21 mouse cellular contexts compared by ENCODE assay signal in the genomic region with DNA sequence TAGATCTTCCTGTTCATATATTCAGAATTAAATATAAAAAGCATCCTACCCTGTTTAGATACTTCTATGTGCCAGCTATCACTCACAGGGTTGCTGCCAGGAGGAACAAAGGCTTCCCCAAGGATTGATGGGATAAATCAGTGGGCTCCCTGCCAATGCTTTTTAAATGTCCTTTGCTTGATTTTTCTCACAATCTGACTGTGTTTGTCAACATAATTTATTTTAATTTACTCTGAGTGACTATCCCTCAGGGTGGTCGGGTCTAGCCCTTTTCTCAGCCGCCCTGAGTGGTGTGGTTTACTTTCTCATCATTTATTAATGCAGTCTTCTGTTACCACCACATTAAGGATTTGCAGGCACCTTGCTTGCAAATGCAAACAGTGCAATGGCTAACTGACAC.
DNase-seq lines count a peak whose midpoint lies in the region; ATAC-seq and TF ChIP-seq lines count a peak whose summit lies in the region.
"Had no signal": no experiment of that assay in that cellular context is flagged by ENCODE, and none has a peak within 500 bp of the region (broad histone marks: within the 10 kb centered on the region; RNA-seq: fewer than 3 reads in every experiment).

No protein-coding gene starts in this region.

- H3K36me3 ChIP-seq in forebrain, embryonic 14.5 days (ENCODE audit: control insufficient read depth, insufficient read depth, low read length): no peaks in the 10 kb centered on the region
- no peaks in the 10 kb centered on the region; the same call in 1 of the 2 replicates for H3K36me3 ChIP-seq in forebrain, embryonic 15.5 days
- no peaks in the 10 kb centered on the region for H3K36me3 ChIP-seq in heart, embryonic 15.5 days
- no peaks in the 10 kb centered on the region for H3K36me3 ChIP-seq in midbrain, embryonic 13.5 days
- H3K36me3 ChIP-seq in midbrain, postnatal 0 days (ENCODE audit: insufficient read depth, low read length): no peaks in the 10 kb centered on the region
- H3K36me3 ChIP-seq: embryonic facial prominence, embryonic 12.5 days; G1E; hindbrain, embryonic 13.5 days had no signal

- H3K4me2 ChIP-seq in forebrain, embryonic 14.5 days (ENCODE audit: low read length): no peak overlapping the region
- H3K4me2 ChIP-seq in forebrain, embryonic 15.5 days (replicated peaks): no peak overlapping the region
- no peak overlapping the region for H3K4me2 ChIP-seq in heart, embryonic 15.5 days
- H3K4me2 ChIP-seq in midbrain, embryonic 13.5 days (replicated peaks): no peak overlapping the region
- no peak overlapping the region for H3K4me2 ChIP-seq in midbrain, postnatal 0 days (ENCODE audit: low read depth, low read length, poor library complexity, severe bottlenecking)
- H3K4me2 ChIP-seq: embryonic facial prominence, embryonic 12.5 days; hindbrain, embryonic 13.5 days had no signal

- no peak overlapping the region for H3K9ac ChIP-seq in forebrain, embryonic 14.5 days (ENCODE audit: low read length)
- H3K9ac ChIP-seq in forebrain, embryonic 15.5 days (replicated peaks): no peak overlapping the region
- no peak overlapping the region for H3K9ac ChIP-seq in heart, embryonic 15.5 days
- H3K9ac ChIP-seq in midbrain, embryonic 13.5 days (replicated peaks): no peak overlapping the region
- H3K9ac ChIP-seq in midbrain, postnatal 0 days (replicated peaks; ENCODE audit: low read length, poor library complexity, severe bottlenecking): no peak overlapping the region
- H3K9ac ChIP-seq: embryonic facial prominence, embryonic 12.5 days; forebrain, postnatal 0 days; hindbrain, embryonic 13.5 days had no signal

- no peak overlapping the region for H3K4me3 ChIP-seq in forebrain, embryonic 14.5 days (ENCODE audit: low read depth, low read length)
- no peak overlapping the region for H3K4me3 ChIP-seq in forebrain, embryonic 15.5 days
- H3K4me3 ChIP-seq in heart, embryonic 15.5 days: no peak overlapping the region
- no peak overlapping the region for H3K4me3 ChIP-seq in midbrain, embryonic 13.5 days (replicated peaks)
- H3K4me3 ChIP-seq in midbrain, postnatal 0 days (ENCODE audit: low read depth, low read length): no peak overlapping the region
- H3K4me3 ChIP-seq: embryonic facial prominence, embryonic 12.5 days; hindbrain, embryonic 13.5 days had no signal

- no peak overlapping the region for H3K27ac ChIP-seq in forebrain, embryonic 14.5 days (ENCODE audit: low read depth, low read length)
- no peak overlapping the region for H3K27ac ChIP-seq in forebrain, embryonic 15.5 days (replicated peaks)
- H3K27ac ChIP-seq in heart, embryonic 15.5 days: peak overlapping the region; percentile 11
- peak overlapping the region; percentile 31; the same call in 1 of the 2 replicates for H3K27ac ChIP-seq in midbrain, embryonic 13.5 days
- no peak overlapping the region for H3K27ac ChIP-seq in midbrain, postnatal 0 days (ENCODE audit: low read depth, low read length)
- H3K27ac ChIP-seq: embryonic facial prominence, embryonic 12.5 days; hindbrain, embryonic 13.5 days; hindbrain, postnatal 0 days had no signal

- ATAC-seq in forebrain, embryonic 14.5 days: no peak
- ATAC-seq in forebrain, embryonic 15.5 days (replicated peaks): no peak
- ATAC-seq in heart, embryonic 15.5 days (replicated peaks; ENCODE audit: insufficient number of reproducible peaks, insufficient read depth, low FRiP score, low read depth): no peak
- no peak for ATAC-seq in midbrain, embryonic 13.5 days
- no peak for ATAC-seq in midbrain, postnatal 0 days (ENCODE audit: low FRiP score)
- ATAC-seq: CD4-positive, CD25-positive, alpha-beta regulatory T cell, adult 4 months; forebrain, postnatal 0 days; hindbrain, postnatal 0 days had no signal

- 62% methylated on average over 2 of the region's 2 CpGs for WGBS in forebrain, embryonic 14.5 days
- WGBS in forebrain, embryonic 15.5 days: 53% methylated on average over 2 of the region's 2 CpGs
- 75% methylated on average over 2 of the region's 2 CpGs for WGBS in heart, embryonic 15.5 days
- 54% methylated on average over 2 of the region's 2 CpGs for WGBS in midbrain, embryonic 13.5 days
- 46% methylated on average over 2 of the region's 2 CpGs for WGBS in midbrain, postnatal 0 days

- no peaks in the 10 kb centered on the region for H3K27me3 ChIP-seq in forebrain, embryonic 14.5 days (replicated peaks; ENCODE audit: control insufficient read depth, insufficient read depth, low read length)
- H3K27me3 ChIP-seq in forebrain, embryonic 15.5 days: no peaks in the 10 kb centered on the region
- H3K27me3 ChIP-seq in heart, embryonic 15.5 days: no peaks in the 10 kb centered on the region
- no peaks in the 10 kb centered on the region for H3K27me3 ChIP-seq in midbrain, embryonic 13.5 days
- H3K27me3 ChIP-seq in midbrain, postnatal 0 days (ENCODE audit: insufficient read depth, low read length): no peaks in the 10 kb centered on the region
- H3K27me3 ChIP-seq: embryonic facial prominence, embryonic 12.5 days; hindbrain, embryonic 13.5 days had no signal

- TF ChIP-seq CTCF in midbrain, postnatal 0 days (IDR thresholded peaks at IDR 0.05): no peak

- DNase-seq in forebrain, embryonic 14.5 days (ENCODE audit: low spot score): peak; percentile 53
- DNase-seq in heart, postnatal 4 days: no peak
- no peak for DNase-seq in midbrain, postnatal 0 days (ENCODE audit: low spot score)
- peak; percentile 18 for DNase-seq in brain, adult 2 months (ENCODE audit: low read depth, low spot score)
- no peak for DNase-seq in kidney, adult 9 months
- DNase-seq: adrenal gland, adult 8-10 months; adrenal gland, postnatal 36 days; B cell, adult 2 months; cerebellum, adult 11-12 months; cerebellum, adult 9-10 months; cerebellum, postnatal 25 days; forebrain, postnatal 0 days; gastrocnemius, postnatal 14 days had no signal

- H3K9me3 ChIP-seq in forebrain, embryonic 14.5 days (replicated peaks; ENCODE audit: control insufficient read depth, low read length): 0 out of 2 replicates have a peak, but pooled peaks cover 4% of the 10 kb centered on the region
- H3K9me3 ChIP-seq in forebrain, embryonic 15.5 days: peaks cover 9% of the 10 kb centered on the region; the same call in 1 of the 2 replicates
- peaks cover 6% of the 10 kb centered on the region for H3K9me3 ChIP-seq in heart, embryonic 15.5 days (replicated peaks)
- H3K9me3 ChIP-seq in midbrain, embryonic 13.5 days: peaks cover 9% of the 10 kb centered on the region
- H3K9me3 ChIP-seq in midbrain, postnatal 0 days (ENCODE audit: low read length): no peaks in the 10 kb centered on the region; the same call in 1 of the 2 replicates
- H3K9me3 ChIP-seq: G1E had no signal

- no peaks in the 10 kb centered on the region for H3K4me1 ChIP-seq in forebrain, embryonic 14.5 days (ENCODE audit: control insufficient read depth, insufficient read depth, low read length)
- 0 out of 2 replicates have a peak, but pooled peaks cover 3% of the 10 kb centered on the region for H3K4me1 ChIP-seq in forebrain, embryonic 15.5 days
- peaks cover 5% of the 10 kb centered on the region; the same call in 1 of the 2 replicates for H3K4me1 ChIP-seq in heart, embryonic 15.5 days (replicated peaks)
- no peaks in the 10 kb centered on the region for H3K4me1 ChIP-seq in midbrain, embryonic 13.5 days (replicated peaks)
- no peaks in the 10 kb centered on the region for H3K4me1 ChIP-seq in midbrain, postnatal 0 days (ENCODE audit: insufficient read depth, low read length)
- H3K4me1 ChIP-seq: embryonic facial prominence, embryonic 12.5 days had no signal

Comparison
In these comparisons a context has a peak if more than half of its experiments do, and no peak if none do; other contexts are left out.
1. H3K27ac ChIP-seq: peak in heart, embryonic 15.5 days (single experiment) and midbrain, embryonic 13.5 days (single experiment); none in forebrain, embryonic 14.5 days (single experiment), forebrain, embryonic 15.5 days (single experiment) and midbrain, postnatal 0 days (single experiment).
2. DNase-seq: peak in forebrain, embryonic 14.5 days (single experiment) and brain, adult 2 months (single experiment); none in heart, postnatal 4 days (single experiment), midbrain, postnatal 0 days (single experiment) and kidney, adult 9 months (single experiment).